Mouse (Mus musculus): ENCODE results near the gene D1Ertd622e.

DNA sequence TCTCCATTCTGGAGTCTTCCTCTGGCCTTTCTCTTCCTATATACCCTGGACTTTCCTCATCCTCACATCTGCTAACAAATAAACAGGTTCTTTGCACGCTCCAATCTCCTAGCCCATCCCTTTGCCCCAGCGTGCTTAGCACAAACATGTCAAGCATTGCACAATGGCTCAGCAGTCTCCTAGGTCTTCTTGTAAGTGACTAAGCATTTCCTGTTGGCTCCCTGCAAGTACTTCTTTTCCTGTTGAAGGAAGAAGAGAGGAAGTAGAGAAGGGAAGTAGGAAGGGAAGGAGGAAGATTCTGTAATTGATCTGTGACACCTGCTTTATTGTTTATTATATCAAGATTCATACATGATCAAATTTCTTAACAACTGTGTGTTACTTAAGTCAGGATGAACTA is 11.0 kb upstream of the D1Ertd622e start:
- TF ChIP-seq POLR2A (IDR thresholded peaks at IDR 0.05; ENCODE audit: insufficient read length, low read depth), result no peak
- no peak for TF ChIP-seq MYOD1 (IDR thresholded peaks at IDR 0.05; ENCODE audit: control insufficient read depth in 1 of 3, insufficient read length in 2 of 3, low read depth in 2 of 3)
- TF ChIP-seq SRF (IDR thresholded peaks at IDR 0.05; ENCODE audit: control insufficient read depth, insufficient read length, low read depth), result no peak
- TF ChIP-seq USF1 (IDR thresholded peaks at IDR 0.05; ENCODE audit: low read depth), result no peak
- no peak for TF ChIP-seq REST (IDR thresholded peaks at IDR 0.05; ENCODE audit: insufficient read depth, insufficient read length)
- TF ChIP-seq MAX (IDR thresholded peaks at IDR 0.05; ENCODE audit: low read depth), result no peak
- no peak for TF ChIP-seq POLR2AphosphoS2 (IDR thresholded peaks at IDR 0.05; ENCODE audit: insufficient read length, low read depth)
- TF ChIP-seq MYOG (IDR thresholded peaks at IDR 0.05; ENCODE audit: control insufficient read depth in 1 of 3, insufficient read depth in 1 of 3, insufficient read length in 2 of 3, low read depth in 2 of 3), result no peak
